Mouse (Mus musculus): ENCODE measurements around the gene P4ha2. TPM values are rescaled to one million over a fixed set of nuclear protein-coding genes. Genes with fewer than 3 reads are reported as not detected.

P4ha2 gene
- under 1 TPM in 1 of 2 experiments, not detected in 1; 0.42 TPM for polyA plus RNA-seq (2017; shearing (Covaris generic))

GRCm38 (mm10) chr11:54100045-54100691 is at the start of gene P4ha2:
Gene P4ha2, plus strand, starts transcription at chr11:54100095.

GRCm38 (mm10) chr11:54068520-54069371 is 31.1 kb upstream of the P4ha2 start, which contains the start of gene Pdlim4:
Gene Pdlim4, minus strand, starts transcription at chr11:54069014.

Other genes starting within 250 kb of the P4ha2 start
- 10 to 100 TPM; 41.9 to 52.3 TPM for gene Gm12216, start 240.8 kb upstream of the P4ha2 start, polyA plus RNA-seq (2017; shearing (Covaris generic))
- gene Slc22a5, start 208.4 kb upstream of the P4ha2 start, polyA plus RNA-seq (2017; shearing (Covaris generic)) = 10 to 100 TPM; 17.8 to 19.1 TPM
- gene Slc22a21, start 119.8 kb upstream of the P4ha2 start, polyA plus RNA-seq (2017; shearing (Covaris generic)) = 1 to 10 TPM in 1 of 2 experiments, under 1 TPM in 1; 0.26 to 1.2 TPM
- gene Slc22a4, start 72.0 kb upstream of the P4ha2 start, polyA plus RNA-seq (2017; shearing (Covaris generic)) = under 1 TPM in 1 of 2 experiments, not detected in 1; 0.54 TPM
- gene Pdlim4, start 31.1 kb upstream of the P4ha2 start, polyA plus RNA-seq (2017; shearing (Covaris generic)) = 100 to 1,000 TPM in 1 of 2 experiments, 1 to 10 TPM in 1; 2.8 to 154 TPM
- gene Csf2, start 149.6 kb downstream of the P4ha2 start, polyA plus RNA-seq (2017; shearing (Covaris generic)) = under 1 TPM; 0.59 to 0.75 TPM
- gene Il3, start 167.2 kb downstream of the P4ha2 start, polyA plus RNA-seq (2017; shearing (Covaris generic)) = not detected
- not detected for gene Acsl6, start 203.7 kb downstream of the P4ha2 start, polyA plus RNA-seq (2017; shearing (Covaris generic))